Mouse (Mus musculus) CD4-positive naive resting alpha-beta T cell, adult 76 days (primary cell): ENCODE data around the gene Itga2. TPM values are rescaled to one million over a fixed set of nuclear protein-coding genes. Genes with fewer than 3 reads are reported as not detected.

ENCODE experiments used
- total RNA-seq: library from RNA; stranded (reverse); gene quantifications from one replicate; pipeline ENCODE4 v1.2.4, GENCODE M21; 2023

The Itga2 gene
- 1.2 TPM for total RNA-seq

GRCm38 (mm10) chr13:114931775-114932294, at the start of gene Itga2:
TSS of gene Itga2 (minus strand) at chr13:114932100.

GRCm38 (mm10) chr13:114817751-114818360, 114.0 kb downstream of the Itga2 start, which contains the start of gene Mocs2:
TSS of gene Mocs2 (plus strand) at chr13:114818236.

Other genes with a start within 250 kb of the Itga2 start
- gene Mocs2, start 113.9 kb downstream of the Itga2 start, total RNA-seq: 18.6 TPM
- 10.3 TPM for gene Pelo, start 158.1 kb upstream of the Itga2 start, total RNA-seq
- not detected for gene Gm49395, start 169.8 kb upstream of the Itga2 start, total RNA-seq
- 0.35 TPM for gene Itga1, start 169.9 kb upstream of the Itga2 start, total RNA-seq